Mouse (Mus musculus): Measurements from ENCODE around the gene Haus3.

DNA sequence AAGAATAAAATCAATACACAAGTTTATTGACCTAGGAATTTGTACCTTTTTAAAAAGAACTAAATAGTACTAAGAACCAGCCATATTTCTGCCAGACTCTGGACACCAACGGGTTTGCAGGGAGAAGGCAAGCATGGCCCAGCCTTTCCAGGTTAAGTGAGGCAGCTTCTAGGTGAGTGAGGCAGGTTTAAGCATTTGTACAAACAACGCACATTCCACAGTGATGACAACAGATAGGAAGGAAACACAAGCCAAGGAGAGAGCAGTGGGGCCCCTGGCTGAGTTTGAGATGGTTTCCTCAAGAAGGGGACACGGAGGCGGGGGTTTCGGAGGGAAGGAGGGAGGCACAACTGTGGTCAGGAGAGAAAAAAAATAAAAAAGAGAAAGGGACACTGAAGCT is 49.3 kb upstream of the Haus3 start:
- TF ChIP-seq CTCF (IDR thresholded peaks at IDR 0.05; ENCODE audit: extremely low read depth, insufficient read length, insufficient replicate concordance, low read depth, low read length): no peak
- TF ChIP-seq POLR2A (IDR thresholded peaks at IDR 0.05; ENCODE audit: low read depth, low read length): no peak

All from small intestine, adult 2 months (tissue).